10 mouse cellular contexts compared by ENCODE assay signal in the genomic region with DNA sequence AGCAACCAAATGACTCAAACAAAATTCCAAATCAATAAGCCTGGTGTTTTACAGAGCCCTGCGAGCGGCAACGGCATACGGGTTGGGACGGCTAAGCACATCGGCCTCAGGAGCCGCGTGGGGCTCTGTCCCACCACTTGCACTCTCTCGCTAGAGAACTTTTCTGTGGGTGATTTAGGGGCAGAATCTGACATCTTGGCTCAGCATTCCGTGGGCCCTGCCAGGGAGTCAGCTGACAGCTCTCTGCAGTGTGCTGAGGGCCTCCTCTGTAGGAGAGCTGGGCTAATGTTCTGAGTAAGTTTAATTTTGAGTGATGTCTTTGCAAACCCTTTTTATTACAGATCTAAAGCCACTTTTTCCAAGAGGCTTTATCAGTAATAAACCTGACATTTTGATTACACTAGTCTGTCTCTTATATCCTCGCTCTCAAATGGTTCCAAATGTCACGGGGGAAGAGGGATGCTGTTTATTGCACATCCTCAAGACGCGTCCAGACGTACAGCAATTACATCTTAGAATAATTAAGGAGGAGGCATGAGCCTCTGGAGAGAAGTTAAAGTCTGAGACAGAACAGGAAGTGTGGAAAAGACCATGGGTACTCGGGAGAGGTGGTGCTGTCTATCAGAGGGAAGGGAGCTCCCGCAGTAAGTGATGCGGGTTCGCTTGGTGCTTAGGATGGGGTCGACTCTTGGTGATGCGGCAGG.
DNase-seq lines count a peak whose midpoint lies in the region; ATAC-seq lines count a peak whose summit lies in the region.
"Had no signal": no experiment of that assay in that cellular context is flagged by ENCODE, and none has a peak within 500 bp of the region (broad histone marks: within the 10 kb centered on the region; RNA-seq: fewer than 3 reads in every experiment).

No protein-coding gene starts in this region.

- H3K36me3 ChIP-seq in lung, embryonic 15.5 days, result no peaks in the 10 kb centered on the region

- 0 out of 2 replicates have a peak overlapping the region, but pooled peaks have one; percentile 34 for H3K27ac ChIP-seq in lung, embryonic 15.5 days
- H3K27ac ChIP-seq: liver, embryonic 14.5 days had no signal

- no peak for ATAC-seq in cerebellum, adult (ENCODE audit: insufficient number of reproducible peaks, low FRiP score, low TSS enrichment)
- ATAC-seq in lung, embryonic 15.5 days (ENCODE audit: borderline replicate concordance, extremely low read depth, low FRiP score, low TSS enrichment), result peak; percentile 61; the same call in 1 of the 2 replicates
- ATAC-seq in activated CD4-positive, CD25-positive, alpha-beta regulatory T cell, adult 4 months, result no peak

- peak; percentile 35 to 57 for DNase-seq in cerebellum, postnatal 14 days
- DNase-seq in lung, adult 18-20 months, result no peak
- DNase-seq in kidney, adult 11 months, result peak; percentile 31
- DNase-seq in lung, postnatal 14 days, result peak; percentile 59
- no peak for DNase-seq in testis, postnatal 10 days (ENCODE audit: low spot score)

- no peak overlapping the region for H3K4me3 ChIP-seq in lung, embryonic 15.5 days

- H3K9me3 ChIP-seq in lung, embryonic 15.5 days, result no peaks in the 10 kb centered on the region

- H3K27me3 ChIP-seq in lung, embryonic 15.5 days, result no peaks in the 10 kb centered on the region

- no peak overlapping the region for H3K9ac ChIP-seq in lung, embryonic 15.5 days
- H3K9ac ChIP-seq: liver, embryonic 14.5 days had no signal

- H3K4me2 ChIP-seq in lung, embryonic 15.5 days, result no peak overlapping the region
- H3K4me2 ChIP-seq: heart, embryonic 11.5 days had no signal

- peaks cover 37% of the 10 kb centered on the region for H3K4me1 ChIP-seq in lung, embryonic 15.5 days

- WGBS in lung, embryonic 15.5 days, result 41% methylated on average over 21 of the region's 21 CpGs

Comparison
In these comparisons a context has a peak if more than half of its experiments do, and no peak if none do; other contexts are left out.
1. DNase-seq: peak in cerebellum, postnatal 14 days (2 of 2), kidney, adult 11 months (single experiment) and lung, postnatal 14 days (single experiment); none in lung, adult 18-20 months (0 of 2) and testis, postnatal 10 days (single experiment).